22 mouse cellular contexts compared by ENCODE assay signal in genomic region chr6:27580485-27580884, GRCm38 (mm10).
"Had no signal": no experiment of that assay in that cellular context is flagged by ENCODE, and none has a peak within 500 bp of the region (broad histone marks: within the 10 kb centered on the region; RNA-seq: fewer than 3 reads in every experiment).

No protein-coding gene starts in this region.

- H3K4me3 ChIP-seq: liver, embryonic 13.5 days; liver, embryonic 15.5 days; lung, embryonic 15.5 days; megakaryocyte, embryonic 14.5 days; midbrain, embryonic 12.5 days; myocyte had no signal

- H3K4me2 ChIP-seq: liver, embryonic 13.5 days; liver, embryonic 15.5 days; lung, embryonic 15.5 days; midbrain, embryonic 12.5 days had no signal

- H3K36me3 ChIP-seq: liver, embryonic 13.5 days; liver, embryonic 15.5 days; lung, embryonic 15.5 days; midbrain, embryonic 12.5 days had no signal

- H3K9me3 ChIP-seq: liver, embryonic 13.5 days; liver, embryonic 15.5 days; lung, embryonic 15.5 days; megakaryocyte, embryonic 14.5 days; midbrain, embryonic 12.5 days had no signal

- H3K4me1 ChIP-seq: liver, embryonic 13.5 days; liver, embryonic 15.5 days; lung, embryonic 15.5 days; megakaryocyte, embryonic 14.5 days; midbrain, embryonic 12.5 days had no signal

- DNase-seq: liver, embryonic 13.5 days; liver, postnatal 0 days; lung, adult 2 months; lung, postnatal 14 days; lung, postnatal 36 days; midbrain, embryonic 14.5 days; retina, postnatal 1 day; right cerebral cortex, adult 18-20 months; right cerebral cortex, postnatal 25 days; right cerebral cortex, postnatal 4 days; spleen, adult 18-20 months; thymus, adult 18-20 months; thymus, postnatal 14 days; thymus, postnatal 36 days had no signal

- H3K27ac ChIP-seq: liver, embryonic 13.5 days; liver, embryonic 15.5 days; lung, embryonic 15.5 days; macrophage; midbrain, embryonic 12.5 days had no signal

- H3K9ac ChIP-seq: liver, embryonic 13.5 days; liver, embryonic 15.5 days; liver, postnatal 0 days; lung, embryonic 15.5 days; midbrain, embryonic 12.5 days had no signal

- ATAC-seq: liver, postnatal 0 days; lung, postnatal 0 days; midbrain, embryonic 16.5 days had no signal

- H3K27me3 ChIP-seq: liver, embryonic 13.5 days; liver, embryonic 15.5 days; lung, embryonic 15.5 days; megakaryocyte, embryonic 14.5 days; midbrain, embryonic 12.5 days had no signal
